Mouse (Mus musculus) forebrain, embryonic 16.5 days (tissue): ENCODE measurements around the gene Alox5ap. TPM values are rescaled to one million over a fixed set of nuclear protein-coding genes. Genes with fewer than 3 reads are reported as not detected.
A peak's percentile ranks its signal among the peaks of the same experiment; 100 is the strongest.

Source experiments
- ATAC-seq: fragments of 200-750 bp; cut with Nextera tagmentation; 2 replicates; pipeline ENCODE4 v1.8.0; 2017; ENCODE audit warnings: mild to moderate bottlenecking, moderate library complexity
- H3K27ac ChIP-seq: fragments of 300-500 bp; sonication (generic); 2 replicates; pipeline ENCODE4 v1.5.1; 2014; ENCODE audit warnings: low read length, control low read depth
- H3K27me3 ChIP-seq: fragments of 300-500 bp; sonication (generic); replicated peaks from 2 replicates; pipeline ENCODE4 v1.6.1; 2014; ENCODE audit warnings: low read length; ENCODE audit not compliant: control insufficient read depth, insufficient read depth
- H3K36me3 ChIP-seq: fragments of 300-500 bp; sonication (generic); 2 replicates; pipeline ENCODE4 v1.6.1; 2014; ENCODE audit not compliant: control insufficient read depth, insufficient read depth
- H3K4me1 ChIP-seq: fragments of 300-500 bp; sonication (generic); replicated peaks from 2 replicates; pipeline ENCODE4 v1.6.1; 2014; ENCODE audit warnings: low read length; ENCODE audit not compliant: control insufficient read depth, insufficient read depth
- H3K4me2 ChIP-seq: fragments of 300-500 bp; sonication (generic); 2 replicates; pipeline ENCODE4 v1.6.1; 2014; ENCODE audit warnings: mild to moderate bottlenecking, low read length, control low read depth
- H3K4me3 ChIP-seq: fragments of 300-500 bp; sonication (generic); replicated peaks from 2 replicates; pipeline ENCODE4 v1.5.1; 2014; ENCODE audit warnings: mild to moderate bottlenecking, low read length, control low read depth
- H3K9ac ChIP-seq: fragments of 300-500 bp; sonication (generic); replicated peaks from 2 replicates; pipeline ENCODE4 v1.6.1; 2014; ENCODE audit warnings: low read depth, low read length, control low read depth
- H3K9me3 ChIP-seq: fragments of 300-500 bp; sonication (generic); 2 replicates; pipeline ENCODE4 v1.6.1; 2016; ENCODE audit warnings: low read length; ENCODE audit not compliant: control insufficient read depth
- WGBS: fragments of 180-500 bp; shearing (Covaris S2); extraction: QIAGEN DNeasy Blood & Tissue Kit; methylation state at CpG from one replicate; pipeline ENCODE4 v1.1.7; 2014; 5-methylcytosine and 5-hydroxymethylcytosine counted together
- polyA plus RNA-seq: library from polyadenylated mRNA; unstranded; fragments of >200 nt; fragmentation: Nextera tagmentation; extraction: Ambion mirVana; gene quantifications from 2 replicates; pipeline ENCODE4 v1.2.1, GENCODE M21; 2015

Alox5ap gene
- polyA plus RNA-seq, 1 experiment from 2014 or later: 11.6 TPM

DNA sequence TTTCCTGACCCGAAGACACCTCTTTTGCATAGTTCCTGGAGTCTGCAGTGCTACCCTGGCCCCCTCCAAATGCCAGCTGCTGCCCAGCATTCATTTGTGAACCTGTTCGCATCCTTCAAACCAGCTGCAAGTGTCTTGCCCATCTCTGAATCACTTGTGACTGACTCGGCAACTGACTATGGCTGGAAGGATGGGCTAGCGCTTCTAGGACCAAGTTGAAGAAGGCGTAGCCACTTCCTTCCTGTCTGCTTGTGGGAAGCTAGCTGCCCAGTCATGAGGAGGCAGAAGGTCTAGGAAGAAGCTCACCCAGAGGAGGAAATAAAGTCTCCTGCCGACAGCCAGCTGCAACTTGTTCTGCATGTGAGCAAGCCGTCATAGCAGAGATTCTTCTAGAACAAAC lies 29.6 kb upstream of the Alox5ap start:
- Histone ChIP-seq H3K4me3 (no peak overlapping the region), H3K4me2 (no peak overlapping the region), H3K4me1 (0 out of 2 replicates have a peak, but pooled peaks cover 3% of the 10 kb centered on the region), H3K36me3 (no peaks in the 10 kb centered on the region), H3K9ac (no peak overlapping the region), H3K27me3 (no peaks in the 10 kb centered on the region), H3K9me3 (no peaks in the 10 kb centered on the region; the same call in 1 of the 2 replicates), H3K27ac (no peak overlapping the region)
- no peak for ATAC-seq
- WGBS: 91% methylated on average over 7 of the region's 7 CpGs

DNA sequence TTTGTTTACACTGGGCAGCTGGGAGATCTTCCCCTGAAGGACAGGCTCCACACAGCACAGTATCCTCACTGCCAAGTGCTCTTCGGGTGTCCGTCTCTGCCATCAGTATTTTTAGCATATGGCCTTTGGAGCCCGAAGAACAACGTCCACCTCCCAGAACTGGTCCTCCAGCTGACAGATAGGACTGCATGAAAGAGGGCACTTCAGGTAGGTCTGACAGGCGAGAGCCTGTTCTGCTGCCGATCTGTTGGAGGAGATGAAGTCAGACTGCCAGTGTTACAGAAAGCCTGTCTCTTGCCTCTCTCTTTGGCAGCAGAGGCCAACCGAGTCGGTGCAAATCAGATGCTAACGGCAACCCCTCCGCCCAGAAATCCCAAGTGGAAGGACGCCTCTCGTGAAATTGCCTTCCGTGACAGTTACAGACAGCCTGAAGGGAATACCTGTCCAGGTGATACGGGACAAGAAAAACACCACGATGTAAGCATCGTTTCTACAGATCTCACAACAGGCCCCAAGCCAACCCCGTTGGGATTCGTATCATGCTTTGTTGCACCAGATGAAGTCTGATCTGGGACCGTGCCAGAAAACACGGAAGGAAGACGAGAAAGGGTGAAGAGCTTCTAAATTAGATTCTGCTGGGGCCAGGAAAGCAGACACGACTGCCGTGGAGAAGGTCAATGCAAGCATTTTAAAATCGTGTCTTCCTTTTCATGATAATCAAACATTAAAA lies 27.2 kb upstream of the Alox5ap start:
- 0 out of 2 replicates have a peak, but pooled peaks cover 3% of the 10 kb centered on the region for H3K4me1 ChIP-seq
- H3K36me3 ChIP-seq: no peaks in the 10 kb centered on the region
- WGBS: 72% methylated on average over 24 of the region's 24 CpGs
- H3K4me2 ChIP-seq: no peak overlapping the region
- H3K9me3 ChIP-seq: peaks cover 6% of the 10 kb centered on the region; the same call in 1 of the 2 replicates
- H3K9ac ChIP-seq: no peak overlapping the region
- no peak overlapping the region for H3K4me3 ChIP-seq
- H3K27me3 ChIP-seq: no peaks in the 10 kb centered on the region
- no peak for ATAC-seq
- no peak overlapping the region for H3K27ac ChIP-seq

DNA sequence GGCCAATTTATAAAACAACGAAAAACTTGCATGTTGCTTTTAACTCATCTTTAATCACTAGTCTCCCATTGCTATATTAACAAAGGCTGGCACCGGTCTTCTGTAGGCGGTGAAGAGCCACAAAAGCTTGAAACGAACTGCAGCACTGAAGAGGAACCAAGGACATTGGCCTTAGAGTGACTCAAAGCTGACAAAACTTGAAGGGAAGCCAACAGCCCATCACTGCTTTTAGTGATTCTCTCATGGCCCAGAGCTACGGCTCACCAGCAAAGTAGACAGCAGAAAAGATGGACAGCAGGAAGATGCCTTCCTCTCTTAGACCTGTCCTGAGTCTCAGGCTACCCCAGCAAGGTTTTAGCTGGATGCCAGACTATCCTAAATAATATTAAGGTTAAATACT lies 22.1 kb upstream of the Alox5ap start:
- no peak overlapping the region for H3K9ac ChIP-seq
- no peak for ATAC-seq
- peaks cover 5% of the 10 kb centered on the region for H3K4me1 ChIP-seq
- H3K4me2 ChIP-seq: no peak overlapping the region
- peaks cover 6% of the 10 kb centered on the region; the same call in 1 of the 2 replicates for H3K9me3 ChIP-seq
- no peaks in the 10 kb centered on the region for H3K36me3 ChIP-seq
- no peak overlapping the region for H3K4me3 ChIP-seq
- no peaks in the 10 kb centered on the region for H3K27me3 ChIP-seq
- H3K27ac ChIP-seq: no peak overlapping the region
- whole genome bisulfite sequencing: 86% methylated on average over 5 of the region's 5 CpGs

DNA sequence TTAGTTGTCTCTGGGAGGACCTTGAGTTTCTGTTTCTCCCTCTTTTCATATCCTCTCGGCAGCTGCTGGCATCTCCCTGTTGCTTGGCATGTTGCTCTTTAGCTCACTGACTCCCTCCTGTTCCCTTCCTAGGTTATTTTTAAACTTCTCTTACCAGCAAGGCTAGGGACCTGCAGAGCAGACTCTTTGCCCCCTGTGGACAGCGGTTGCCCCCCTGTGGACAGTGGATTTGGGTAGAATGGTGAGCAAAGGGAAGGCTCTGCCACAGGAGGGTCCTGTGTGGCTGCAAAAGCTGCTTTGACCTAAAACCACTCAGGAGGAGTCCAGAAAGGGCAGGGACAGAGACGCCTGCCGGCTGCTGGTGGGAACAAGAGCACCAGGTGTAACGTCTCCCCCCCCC lies 21.5 kb upstream of the Alox5ap start:
- H3K27me3 ChIP-seq: no peaks in the 10 kb centered on the region
- no peaks in the 10 kb centered on the region for H3K36me3 ChIP-seq
- ATAC-seq: no peak
- H3K4me2 ChIP-seq: no peak overlapping the region
- H3K27ac ChIP-seq: no peak overlapping the region
- H3K4me1 ChIP-seq: peaks cover 3% of the 10 kb centered on the region
- whole genome bisulfite sequencing: 34% methylated on average over 5 of the region's 5 CpGs
- no peak overlapping the region for H3K9ac ChIP-seq
- H3K4me3 ChIP-seq: no peak overlapping the region
- H3K9me3 ChIP-seq: peaks cover 6% of the 10 kb centered on the region; the same call in 1 of the 2 replicates

DNA sequence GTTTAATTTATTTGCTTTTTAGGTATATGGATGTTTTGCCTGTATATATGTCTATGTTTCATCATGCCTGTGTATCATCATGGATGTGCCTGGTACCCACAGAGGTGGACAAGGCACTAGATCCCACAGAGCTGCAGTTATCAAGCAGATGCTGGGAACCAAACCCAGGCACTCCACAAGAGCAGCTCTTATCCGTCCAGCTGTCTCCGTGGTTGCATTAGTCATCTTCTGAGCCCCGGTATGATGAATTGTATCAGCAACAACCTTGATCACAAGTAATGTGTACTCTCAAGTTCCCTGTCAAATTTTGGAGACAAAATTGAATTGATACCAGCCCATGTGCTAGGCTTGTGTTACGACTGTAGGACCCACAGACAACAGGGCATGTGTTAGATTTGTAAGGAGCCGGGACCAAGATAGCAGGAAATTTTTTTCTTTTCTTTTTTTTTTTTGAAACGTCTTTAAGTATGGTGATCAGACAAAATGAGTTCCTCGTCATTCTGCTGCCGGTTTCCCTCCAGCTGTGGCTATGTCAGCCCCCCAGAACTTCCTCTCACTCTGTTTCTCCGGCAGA lies 19.1 kb upstream of the Alox5ap start:
- Histone ChIP-seq H3K27ac (no peak overlapping the region), H3K9ac (no peak overlapping the region)
- 64% methylated on average over 9 of the region's 9 CpGs for WGBS

DNA sequence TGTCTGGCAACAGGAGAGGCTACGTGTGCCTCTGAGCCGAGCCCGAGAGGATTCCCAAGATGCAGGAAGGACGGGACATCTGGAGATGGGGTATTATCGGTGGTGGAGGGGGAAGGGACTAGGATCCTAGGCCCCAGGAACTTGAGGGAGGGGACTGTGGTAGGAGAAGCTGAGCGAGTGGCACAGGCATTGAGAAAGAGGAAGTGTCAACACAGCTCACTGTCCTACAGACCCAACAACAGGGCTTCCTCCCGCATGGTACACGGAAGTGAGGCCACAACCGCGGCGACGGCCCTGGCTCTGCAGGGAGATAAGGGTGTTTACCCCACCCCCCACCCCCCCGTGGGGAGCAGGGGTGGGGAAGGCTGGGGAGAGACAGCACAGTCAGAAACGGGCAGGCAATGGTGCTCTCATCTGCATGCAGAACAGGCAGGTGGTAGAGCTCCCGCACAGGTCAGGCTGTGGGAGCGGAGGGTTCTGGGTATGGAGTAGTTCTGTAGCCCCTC lies 18.5 kb upstream of the Alox5ap start:
- H3K4me2 ChIP-seq: peak overlapping the region; percentile 28
- peaks cover 5% of the 10 kb centered on the region; the same call in 1 of the 2 replicates for H3K9me3 ChIP-seq
- peaks cover 3% of the 10 kb centered on the region for H3K4me1 ChIP-seq
- peak; percentile 61; the same call in 1 of the 2 replicates for ATAC-seq
- H3K27ac ChIP-seq: peak overlapping the region; percentile 28; the same call in 1 of the 2 replicates
- no peak overlapping the region for H3K9ac ChIP-seq
- no peaks in the 10 kb centered on the region for H3K27me3 ChIP-seq
- H3K4me3 ChIP-seq: no peak overlapping the region
- no peaks in the 10 kb centered on the region for H3K36me3 ChIP-seq
- 37% methylated on average over 16 of the region's 16 CpGs for WGBS

More for the DNA sequence above, 19.1 kb upstream of the Alox5ap start:
- Histone ChIP-seq H3K4me3 (no peak overlapping the region), H3K4me1 (peaks cover 3% of the 10 kb centered on the region), H3K27me3 (no peaks in the 10 kb centered on the region), H3K36me3 (no peaks in the 10 kb centered on the region), H3K9me3 (peaks cover 6% of the 10 kb centered on the region; the same call in 1 of the 2 replicates), H3K4me2 (peak overlapping the region; percentile 28; the same call in 1 of the 2 replicates)
- no peak for ATAC-seq

DNA sequence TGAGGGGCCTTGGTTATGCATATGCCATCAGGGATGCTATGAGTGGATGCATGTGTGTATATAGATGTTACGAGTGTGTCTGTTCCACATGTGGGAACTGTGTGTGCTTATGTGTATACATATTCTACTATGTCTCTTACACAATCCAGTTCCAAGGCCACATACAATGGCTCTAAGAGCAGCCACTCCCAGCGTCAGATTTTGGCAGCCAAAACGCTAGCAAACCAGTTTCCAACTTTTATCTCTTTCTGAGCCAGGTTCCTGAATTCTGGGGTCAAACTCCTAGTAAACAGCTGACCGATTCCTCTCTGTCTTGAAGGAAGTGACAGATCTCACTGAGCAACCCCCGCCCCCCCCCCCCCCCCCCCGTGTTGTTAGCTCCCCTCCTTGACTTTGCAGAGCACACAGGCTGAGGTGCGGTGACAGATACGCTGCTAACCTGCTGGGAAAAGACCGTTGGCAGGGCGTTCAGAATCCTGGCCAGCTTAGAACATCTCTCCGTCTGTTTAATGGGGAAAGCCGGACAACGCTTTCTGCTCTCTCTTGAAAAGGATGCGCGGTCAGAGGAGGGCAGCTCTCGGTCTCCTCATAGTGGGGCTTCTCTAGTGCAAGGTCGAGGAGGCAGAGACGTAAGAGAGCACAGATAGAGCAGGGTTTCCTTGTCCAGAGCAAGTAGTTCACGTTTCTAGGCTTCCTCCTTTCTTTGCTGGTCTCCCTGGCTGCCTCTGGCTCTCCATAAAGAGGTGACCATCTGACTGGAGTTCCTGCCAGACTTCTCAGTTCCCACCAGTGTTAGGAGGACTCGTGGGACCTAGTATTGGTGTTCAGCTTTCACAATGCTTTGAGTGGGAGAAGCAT lies 17.3 kb upstream of the Alox5ap start:
- Histone ChIP-seq H3K4me3 (no peak overlapping the region), H3K9me3 (0 out of 2 replicates have a peak, but pooled peaks cover 2% of the 10 kb centered on the region), H3K4me2 (no peak overlapping the region), H3K27me3 (no peaks in the 10 kb centered on the region), H3K4me1 (peaks cover 3% of the 10 kb centered on the region), H3K36me3 (no peaks in the 10 kb centered on the region), H3K9ac (no peak overlapping the region), H3K27ac (no peak overlapping the region)
- 48% methylated on average over 19 of the region's 20 CpGs for WGBS
- no peak for ATAC-seq

DNA sequence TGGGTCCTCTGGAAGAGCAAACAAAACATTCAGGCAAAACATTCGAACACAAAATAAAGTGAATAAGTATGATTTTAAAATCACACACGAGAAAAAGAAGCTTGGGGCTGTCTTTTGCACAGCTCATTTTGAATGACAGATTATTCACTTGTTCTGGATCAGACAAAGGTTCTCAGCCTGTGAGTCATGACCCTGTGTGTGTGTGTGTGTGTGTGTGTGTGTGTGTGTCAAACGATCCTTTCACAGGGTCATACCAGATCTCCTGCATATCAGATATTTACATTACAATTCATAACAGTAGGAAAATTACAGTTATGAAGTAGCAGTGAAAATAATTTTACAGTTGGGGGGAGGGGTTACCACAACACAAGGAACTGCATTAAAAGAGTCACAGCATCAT lies 12.3 kb upstream of the Alox5ap start:
- Histone ChIP-seq H3K27ac (no peak overlapping the region), H3K36me3 (no peaks in the 10 kb centered on the region), H3K4me3 (no peak overlapping the region), H3K27me3 (no peaks in the 10 kb centered on the region), H3K4me2 (no peak overlapping the region), H3K4me1 (no peaks in the 10 kb centered on the region), H3K9ac (no peak overlapping the region), H3K9me3 (0 out of 2 replicates have a peak, but pooled peaks cover 2% of the 10 kb centered on the region)
- 82% methylated on average over 3 of the region's 3 CpGs for WGBS
- ATAC-seq: no peak

DNA sequence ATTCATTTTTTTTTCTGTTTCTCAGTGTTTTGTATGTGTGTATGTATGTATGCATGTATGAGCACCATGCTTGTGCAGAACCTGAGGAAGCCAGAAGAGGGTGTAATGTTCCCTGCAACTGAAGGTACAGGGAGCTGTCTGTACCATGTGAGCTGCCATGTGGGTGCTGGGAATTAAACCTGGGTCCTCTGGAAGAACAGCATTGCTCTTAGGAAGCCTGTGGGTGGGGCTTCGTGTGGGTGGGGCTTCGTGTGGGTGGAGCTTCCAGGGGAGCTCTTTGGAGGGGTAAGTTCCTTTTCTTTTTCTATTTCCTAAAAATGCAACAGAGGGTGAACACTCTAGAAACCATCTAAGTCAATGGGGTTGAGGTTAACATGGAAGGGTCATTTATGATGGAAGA lies 11.1 kb upstream of the Alox5ap start:
- H3K4me1 ChIP-seq: no peaks in the 10 kb centered on the region
- 0 out of 2 replicates have a peak, but pooled peaks cover 2% of the 10 kb centered on the region for H3K9me3 ChIP-seq
- H3K27me3 ChIP-seq: no peaks in the 10 kb centered on the region
- no peak overlapping the region for H3K4me2 ChIP-seq
- no peak overlapping the region for H3K9ac ChIP-seq
- no peaks in the 10 kb centered on the region for H3K36me3 ChIP-seq
- 71% methylated on average over 2 of the region's 2 CpGs for WGBS
- H3K4me3 ChIP-seq: no peak overlapping the region
- no peak for ATAC-seq
- H3K27ac ChIP-seq: no peak overlapping the region
